Mouse (Mus musculus): ENCODE data around the gene Trap1a.

DNA sequence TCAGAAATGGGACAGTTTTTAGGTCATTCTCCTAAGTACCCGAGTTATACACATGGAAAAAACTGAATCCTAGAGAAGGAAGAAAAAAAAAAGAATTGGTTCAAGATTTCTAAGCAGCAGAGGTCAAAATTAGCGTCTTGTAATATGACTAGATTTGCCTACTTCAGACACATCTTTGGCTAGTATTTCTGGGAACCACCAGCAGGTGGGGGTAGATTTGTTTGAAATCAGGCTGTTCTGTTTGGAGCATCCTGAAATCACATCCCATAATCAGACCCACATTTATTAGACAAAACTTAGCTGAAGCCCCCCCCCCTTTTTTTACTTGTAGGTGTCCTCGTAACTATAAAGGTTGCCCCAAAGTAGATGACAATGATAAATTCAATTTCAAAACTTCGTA lies 35.6 kb downstream of the Trap1a start:
- TF ChIP-seq POLR2A (IDR thresholded peaks at IDR 0.05; ENCODE audit: extremely low read depth, insufficient read depth, low read length) (no peak), CTCF (IDR thresholded peaks at IDR 0.05; ENCODE audit: extremely low read depth, insufficient read depth, low read length) (0 out of 2 replicates have a peak, but pooled peaks have one; percentile 3)
